Mouse (Mus musculus) heart, adult 18-20 months (tissue): ENCODE results near the gene Rtp1. TPM values are rescaled to one million over a fixed set of nuclear protein-coding genes. Genes with fewer than 3 reads are reported as not detected.

Source experiments
- DNase-seq, 2 experiments: peaks; one replicate each; pipeline ENCODE4 v3.0.0; 2021 to 2022; ENCODE audit warnings: mixed read lengths in 1 of 2
- total RNA-seq, 2 experiments: library from RNA; stranded (reverse); gene quantifications; 2 replicates each; pipeline ENCODE4 v1.2.3; 2021

Rtp1 gene
- total RNA-seq, 2 experiments from 2014 or later, result not detected

GRCm38 (mm10) chr16:23456534-23456933 is 27.6 kb downstream of the Rtp1 start:
- peak; percentile 44 to 55 for DNase-seq

GRCm38 (mm10) chr16:23457338-23457737 is 28.4 kb downstream of the Rtp1 start:
- no peak for DNase-seq

GRCm38 (mm10) chr16:23458906-23459588 is 30.1 kb downstream of the Rtp1 start:
- no peak for DNase-seq

GRCm38 (mm10) chr16:23463671-23464347 is 34.9 kb downstream of the Rtp1 start:
- no peak for DNase-seq

GRCm38 (mm10) chr16:23471551-23471950 is 42.6 kb downstream of the Rtp1 start:
- DNase-seq, result no peak

GRCm38 (mm10) chr16:23472046-23472445 is 43.1 kb downstream of the Rtp1 start:
- DNase-seq, result no peak

GRCm38 (mm10) chr16:23475651-23476050 is 46.7 kb downstream of the Rtp1 start:
- DNase-seq, result no peak

- DNase-seq, result no peak
Measured at GRCm38 (mm10) chr16:23476598-23476997, 47.7 kb downstream of the Rtp1 start.

GRCm38 (mm10) chr16:23479872-23480603 is 51.1 kb downstream of the Rtp1 start:
- DNase-seq, result no peak

GRCm38 (mm10) chr16:23482218-23482617 is 53.3 kb downstream of the Rtp1 start:
- no peak for DNase-seq

GRCm38 (mm10) chr16:23482846-23483245 is 53.9 kb downstream of the Rtp1 start:
- no peak for DNase-seq

GRCm38 (mm10) chr16:23483292-23483691 is 54.4 kb downstream of the Rtp1 start:
- no peak for DNase-seq

Other genes with a start within 250 kb of the Rtp1 start
- 1 to 10 TPM; 7.2 to 9.7 TPM for gene St6gal1, start 204.4 kb upstream of the Rtp1 start, total RNA-seq
- gene Rtp4, start 91.2 kb downstream of the Rtp1 start, total RNA-seq, result 1 to 10 TPM; 4.4 to 4.8 TPM
- gene Masp1, start 91.7 kb downstream of the Rtp1 start, total RNA-seq, result 10 to 100 TPM; 11.6 to 13.4 TPM